Mouse (Mus musculus): ENCODE measurements around the gene Tbc1d8. TPM values are rescaled to one million over a fixed set of nuclear protein-coding genes. Genes with fewer than 3 reads are reported as not detected.

Gene Tbc1d8
- polyA plus RNA-seq, 1 experiment from 2014 or later: 11.5 TPM

- ATAC-seq (ENCODE audit: low read depth): peak; percentile 17; the same call in 1 of the 2 replicates
- Histone ChIP-seq H3K4me1 (ENCODE audit: control insufficient read depth, insufficient read depth, low read length) (0 out of 2 replicates have a peak, but pooled peaks cover 3% of the 10 kb centered on the region), H3K27me3 (replicated peaks; ENCODE audit: control insufficient read depth, insufficient read depth, low read length) (no peaks in the 10 kb centered on the region), H3K4me3 (ENCODE audit: low read depth, low read length) (no peak overlapping the region), H3K27ac (replicated peaks; ENCODE audit: low read depth, low read length) (no peak overlapping the region), H3K9ac (ENCODE audit: low read depth, low read length) (no peak overlapping the region; the same call in 1 of the 2 replicates), H3K36me3 (ENCODE audit: control insufficient read depth, insufficient read depth, low read length) (no peaks in the 10 kb centered on the region), H3K4me2 (ENCODE audit: low read depth, low read length) (0 out of 2 replicates have a peak overlapping the region, but pooled peaks have one; percentile 4), H3K9me3 (ENCODE audit: control insufficient read depth, low read length) (no peaks in the 10 kb centered on the region)
- DNase-seq (ENCODE audit: low spot score): peak; percentile 55
- WGBS: 70% methylated on average over 23 of the region's 23 CpGs
Observed at GRCm38 (mm10) chr1:39455350-39456023, 23.1 kb downstream of the Tbc1d8 start.

GRCm38 (mm10) chr1:39454783-39455175, 23.8 kb downstream of the Tbc1d8 start:
- no peak for DNase-seq (ENCODE audit: low spot score)
- WGBS: 73% methylated on average over 4 of the region's 4 CpGs
- Histone ChIP-seq H3K36me3 (ENCODE audit: control insufficient read depth, insufficient read depth, low read length) (no peaks in the 10 kb centered on the region), H3K4me2 (ENCODE audit: low read depth, low read length) (0 out of 2 replicates have a peak overlapping the region, but pooled peaks have one; percentile 4), H3K27ac (replicated peaks; ENCODE audit: low read depth, low read length) (no peak overlapping the region), H3K27me3 (replicated peaks; ENCODE audit: control insufficient read depth, insufficient read depth, low read length) (no peaks in the 10 kb centered on the region), H3K4me3 (ENCODE audit: low read depth, low read length) (no peak overlapping the region), H3K9ac (ENCODE audit: low read depth, low read length) (no peak overlapping the region), H3K9me3 (ENCODE audit: control insufficient read depth, low read length) (no peaks in the 10 kb centered on the region), H3K4me1 (ENCODE audit: control insufficient read depth, insufficient read depth, low read length) (0 out of 2 replicates have a peak, but pooled peaks cover 10% of the 10 kb centered on the region)
- ATAC-seq (ENCODE audit: low read depth): no peak

- Histone ChIP-seq H3K4me1 (ENCODE audit: control insufficient read depth, insufficient read depth, low read length) (0 out of 2 replicates have a peak, but pooled peaks cover 11% of the 10 kb centered on the region), H3K27ac (replicated peaks; ENCODE audit: low read depth, low read length) (no peak overlapping the region), H3K4me2 (ENCODE audit: low read depth, low read length) (no peak overlapping the region), H3K9ac (ENCODE audit: low read depth, low read length) (no peak overlapping the region), H3K9me3 (ENCODE audit: control insufficient read depth, low read length) (no peaks in the 10 kb centered on the region), H3K36me3 (ENCODE audit: control insufficient read depth, insufficient read depth, low read length) (no peaks in the 10 kb centered on the region), H3K4me3 (ENCODE audit: low read depth, low read length) (no peak overlapping the region), H3K27me3 (replicated peaks; ENCODE audit: control insufficient read depth, insufficient read depth, low read length) (no peaks in the 10 kb centered on the region)
- no peak for ATAC-seq (ENCODE audit: low read depth)
- no peak for DNase-seq (ENCODE audit: low spot score)
- WGBS: 72% methylated on average over 9 of the region's 9 CpGs
Observed at GRCm38 (mm10) chr1:39454108-39454782, 24.3 kb downstream of the Tbc1d8 start.

- Histone ChIP-seq H3K27me3 (replicated peaks; ENCODE audit: control insufficient read depth, insufficient read depth, low read length) (no peaks in the 10 kb centered on the region), H3K4me2 (ENCODE audit: low read depth, low read length) (no peak overlapping the region), H3K36me3 (ENCODE audit: control insufficient read depth, insufficient read depth, low read length) (no peaks in the 10 kb centered on the region), H3K4me1 (ENCODE audit: control insufficient read depth, insufficient read depth, low read length) (0 out of 2 replicates have a peak, but pooled peaks cover 11% of the 10 kb centered on the region), H3K9me3 (ENCODE audit: control insufficient read depth, low read length) (no peaks in the 10 kb centered on the region), H3K27ac (replicated peaks; ENCODE audit: low read depth, low read length) (no peak overlapping the region), H3K4me3 (ENCODE audit: low read depth, low read length) (no peak overlapping the region), H3K9ac (ENCODE audit: low read depth, low read length) (no peak overlapping the region)
- ATAC-seq (ENCODE audit: low read depth): no peak
- no peak for DNase-seq (ENCODE audit: low spot score)
- WGBS: 82% methylated on average over 4 of the region's 4 CpGs
Observed at GRCm38 (mm10) chr1:39452203-39452602, 26.4 kb downstream of the Tbc1d8 start.

- no peaks in the 10 kb centered on the region for H3K27me3 ChIP-seq (replicated peaks; ENCODE audit: control insufficient read depth, insufficient read depth, low read length)
- DNase-seq (ENCODE audit: low spot score) (peak; percentile 68), ATAC-seq (ENCODE audit: low read depth) (peak; percentile 64)
- 51% methylated on average over 6 of the region's 6 CpGs for WGBS
- no peaks in the 10 kb centered on the region for H3K36me3 ChIP-seq (ENCODE audit: control insufficient read depth, insufficient read depth, low read length)
- no peak overlapping the region for H3K4me2 ChIP-seq (ENCODE audit: low read depth, low read length)
- H3K9ac ChIP-seq (ENCODE audit: low read depth, low read length): no peak overlapping the region
- no peaks in the 10 kb centered on the region for H3K9me3 ChIP-seq (ENCODE audit: control insufficient read depth, low read length)
- no peak overlapping the region for H3K4me3 ChIP-seq (ENCODE audit: low read depth, low read length)
- peaks cover 21% of the 10 kb centered on the region; the same call in 1 of the 2 replicates for H3K4me1 ChIP-seq (ENCODE audit: control insufficient read depth, insufficient read depth, low read length)
- peak overlapping the region; percentile 65 for H3K27ac ChIP-seq (replicated peaks; ENCODE audit: low read depth, low read length)
Observed at GRCm38 (mm10) chr1:39450069-39450728, 28.4 kb downstream of the Tbc1d8 start.

- H3K4me2 ChIP-seq (ENCODE audit: low read depth, low read length): no peak overlapping the region
- no peaks in the 10 kb centered on the region for H3K27me3 ChIP-seq (replicated peaks; ENCODE audit: control insufficient read depth, insufficient read depth, low read length)
- H3K36me3 ChIP-seq (ENCODE audit: control insufficient read depth, insufficient read depth, low read length): no peaks in the 10 kb centered on the region
- H3K27ac ChIP-seq (replicated peaks; ENCODE audit: low read depth, low read length): peak overlapping the region; percentile 65; the same call in 1 of the 2 replicates
- ATAC-seq (ENCODE audit: low read depth) (no peak), DNase-seq (ENCODE audit: low spot score) (no peak)
- no peaks in the 10 kb centered on the region for H3K9me3 ChIP-seq (ENCODE audit: control insufficient read depth, low read length)
- H3K4me3 ChIP-seq (ENCODE audit: low read depth, low read length): no peak overlapping the region
- H3K9ac ChIP-seq (ENCODE audit: low read depth, low read length): no peak overlapping the region
- H3K4me1 ChIP-seq (ENCODE audit: control insufficient read depth, insufficient read depth, low read length): peaks cover 23% of the 10 kb centered on the region
- WGBS: 83% methylated on average over 12 of the region's 12 CpGs
Observed at GRCm38 (mm10) chr1:39449251-39449790, 29.2 kb downstream of the Tbc1d8 start.

- Histone ChIP-seq H3K36me3 (ENCODE audit: control insufficient read depth, insufficient read depth, low read length) (no peaks in the 10 kb centered on the region), H3K4me3 (ENCODE audit: low read depth, low read length) (no peak overlapping the region), H3K9ac (ENCODE audit: low read depth, low read length) (no peak overlapping the region), H3K27me3 (replicated peaks; ENCODE audit: control insufficient read depth, insufficient read depth, low read length) (no peaks in the 10 kb centered on the region), H3K4me1 (ENCODE audit: control insufficient read depth, insufficient read depth, low read length) (peaks cover 26% of the 10 kb centered on the region), H3K9me3 (ENCODE audit: control insufficient read depth, low read length) (no peaks in the 10 kb centered on the region), H3K4me2 (ENCODE audit: low read depth, low read length) (no peak overlapping the region), H3K27ac (replicated peaks; ENCODE audit: low read depth, low read length) (no peak overlapping the region)
- no peak for ATAC-seq (ENCODE audit: low read depth)
- DNase-seq (ENCODE audit: low spot score): no peak
- WGBS: 94% methylated on average over 5 of the region's 5 CpGs
Observed at GRCm38 (mm10) chr1:39448819-39449218, 29.7 kb downstream of the Tbc1d8 start.

- H3K4me2 ChIP-seq (ENCODE audit: low read depth, low read length): no peak overlapping the region
Observed at GRCm38 (mm10) chr1:39448238-39448637, 30.3 kb downstream of the Tbc1d8 start.

More at GRCm38 (mm10) chr1:39448238-39448637, 30.3 kb downstream of the Tbc1d8 start:
- Histone ChIP-seq H3K36me3 (ENCODE audit: control insufficient read depth, insufficient read depth, low read length) (no peaks in the 10 kb centered on the region), H3K9ac (ENCODE audit: low read depth, low read length) (no peak overlapping the region), H3K9me3 (ENCODE audit: control insufficient read depth, low read length) (no peaks in the 10 kb centered on the region), H3K4me1 (ENCODE audit: control insufficient read depth, insufficient read depth, low read length) (peaks cover 30% of the 10 kb centered on the region), H3K4me3 (ENCODE audit: low read depth, low read length) (no peak overlapping the region), H3K27ac (replicated peaks; ENCODE audit: low read depth, low read length) (no peak overlapping the region), H3K27me3 (replicated peaks; ENCODE audit: control insufficient read depth, insufficient read depth, low read length) (no peaks in the 10 kb centered on the region)
- DNase-seq (ENCODE audit: low spot score) (no peak), ATAC-seq (ENCODE audit: low read depth) (no peak)
- WGBS: 76% methylated on average over 5 of the region's 5 CpGs

All from embryonic facial prominence, embryonic 14.5 days (tissue).